In the genomic region with DNA sequence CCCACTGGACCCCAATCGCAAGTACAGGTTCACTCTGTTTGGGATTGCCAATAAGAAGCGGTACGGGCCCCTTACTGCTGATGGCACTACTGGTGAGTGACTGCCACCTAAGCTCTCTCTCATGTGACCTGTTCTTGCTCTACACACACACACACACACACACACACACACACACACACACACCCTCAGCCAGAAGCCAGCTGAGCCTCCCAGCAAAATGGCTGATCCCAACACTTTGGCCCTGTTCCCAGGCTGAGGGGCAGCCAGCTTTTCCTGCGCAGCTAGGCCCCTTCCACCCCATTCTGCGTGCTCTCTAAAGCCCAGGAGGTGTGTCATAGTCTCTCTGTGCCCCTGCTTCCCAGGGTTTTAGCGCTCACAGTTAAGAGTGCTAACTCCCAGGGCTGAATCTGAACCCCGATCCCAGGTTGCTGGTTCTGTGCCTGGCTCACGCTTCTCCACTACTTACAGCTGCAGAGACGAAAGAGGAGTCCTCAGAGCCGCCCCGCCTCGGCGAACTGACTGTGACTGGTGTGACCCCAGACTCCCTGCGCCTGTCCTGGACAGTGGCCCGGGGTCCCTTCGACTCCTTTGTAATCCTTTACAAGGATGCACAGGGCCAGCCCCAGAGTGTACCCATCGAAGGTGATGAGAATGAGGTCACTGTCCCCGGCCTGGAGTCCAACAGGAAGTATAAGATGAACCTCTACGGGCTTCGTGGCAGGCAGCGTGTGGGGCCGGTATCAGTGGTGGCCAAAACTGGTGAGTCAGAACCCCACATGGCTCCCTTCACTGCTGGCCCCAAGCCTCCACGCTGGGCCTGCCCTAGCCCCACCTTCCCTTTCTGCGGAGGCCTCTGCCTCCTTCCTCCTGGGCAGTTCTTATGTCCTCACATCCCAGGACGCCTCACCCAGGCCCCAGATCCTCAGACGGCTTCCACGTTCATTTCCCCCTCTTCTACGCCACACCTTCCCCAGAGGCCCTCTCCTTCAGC, we compare ENCODE assay signal across 9 mouse cellular contexts. TPM values are rescaled to one million over a fixed set of nuclear protein-coding genes. Genes with fewer than 3 reads are reported as not detected.
DNase-seq lines count a peak whose midpoint lies in the region; ATAC-seq and TF ChIP-seq lines count a peak whose summit lies in the region.
"Had no signal": no experiment of that assay in that cellular context is flagged by ENCODE, and none has a peak within 500 bp of the region (broad histone marks: within the 10 kb centered on the region; RNA-seq: fewer than 3 reads in every experiment).

No protein-coding gene starts in this region.

- 0 out of 2 replicates have a peak, but pooled peaks have one; percentile 40 for ATAC-seq in intestine, embryonic 14.5 days (replicated peaks; ENCODE audit: low FRiP score, low TSS enrichment, low read depth)
- no peak for ATAC-seq in intestine, postnatal 0 days
- peak; percentile 64 for ATAC-seq in hindbrain, postnatal 0 days

- no peaks in the 10 kb centered on the region for H3K9me3 ChIP-seq in intestine, embryonic 14.5 days (ENCODE audit: control insufficient read depth, low read length)
- no peaks in the 10 kb centered on the region for H3K9me3 ChIP-seq in intestine, postnatal 0 days (ENCODE audit: control insufficient read depth)
- H3K9me3 ChIP-seq in E14TG2a.4 (ENCODE audit: low read length): no peaks in the 10 kb centered on the region
- H3K9me3 ChIP-seq in hindbrain, postnatal 0 days (ENCODE audit: low read length): no peaks in the 10 kb centered on the region
- H3K9me3 ChIP-seq: liver, embryonic 15.5 days had no signal

- no peak overlapping the region for H3K9ac ChIP-seq in intestine, embryonic 14.5 days (ENCODE audit: low read length)
- no peak overlapping the region for H3K9ac ChIP-seq in intestine, postnatal 0 days (ENCODE audit: low read depth, low read length)
- H3K9ac ChIP-seq in hindbrain, postnatal 0 days (replicated peaks; ENCODE audit: low read length): no peak overlapping the region
- H3K9ac ChIP-seq: liver, embryonic 15.5 days had no signal

- TF ChIP-seq CTCF in intestine, postnatal 0 days (IDR thresholded peaks at IDR 0.05; ENCODE audit: low read depth): no peak
- no peak for TF ChIP-seq CTCF in E14TG2a.4 (conservative IDR thresholded peaks at IDR 0.05; ENCODE audit: low read length)
- TF ChIP-seq CTCF in embryonic fibroblast, embryonic 13.5 days (IDR thresholded peaks at IDR 0.05; ENCODE audit: borderline replicate concordance, insufficient read depth, low read length): no peak
- no peak; the same call in 1 of the 2 replicates for TF ChIP-seq CTCF in hindbrain, postnatal 0 days (IDR thresholded peaks at IDR 0.05; ENCODE audit: low read depth)
- TF ChIP-seq CTCF in small intestine, adult 2 months (IDR thresholded peaks at IDR 0.05; ENCODE audit: extremely low read depth, insufficient read length, insufficient replicate concordance, low read depth, low read length): no peak

- no peak overlapping the region for H3K4me2 ChIP-seq in intestine, embryonic 14.5 days (ENCODE audit: low read length)
- H3K4me2 ChIP-seq in intestine, postnatal 0 days (replicated peaks; ENCODE audit: low read depth): no peak overlapping the region
- no peak overlapping the region for H3K4me2 ChIP-seq in hindbrain, postnatal 0 days (ENCODE audit: low read depth, low read length)
- H3K4me2 ChIP-seq: liver, embryonic 15.5 days had no signal

- peaks cover 30% of the 10 kb centered on the region for H3K4me1 ChIP-seq in intestine, embryonic 14.5 days (replicated peaks; ENCODE audit: control insufficient read depth, insufficient read depth, low read length)
- H3K4me1 ChIP-seq in intestine, postnatal 0 days (replicated peaks; ENCODE audit: control insufficient read depth, insufficient read depth, low read length): peaks cover 3% of the 10 kb centered on the region
- peaks cover 40% of the 10 kb centered on the region for H3K4me1 ChIP-seq in E14TG2a.4 (replicated peaks; ENCODE audit: low read depth, low read length)
- H3K4me1 ChIP-seq in embryonic fibroblast, embryonic 13.5 days (ENCODE audit: control insufficient read depth, insufficient read depth, low read length): peaks cover 19% of the 10 kb centered on the region; the same call in 1 of the 2 replicates
- peaks cover 12% of the 10 kb centered on the region; the same call in 1 of the 2 replicates for H3K4me1 ChIP-seq in hindbrain, postnatal 0 days (ENCODE audit: insufficient read depth, low read length)
- H3K4me1 ChIP-seq in small intestine, adult 2 months (ENCODE audit: control insufficient read depth, insufficient read depth, insufficient read length, low read length): peaks cover 19% of the 10 kb centered on the region
- H3K4me1 ChIP-seq: liver, embryonic 15.5 days had no signal

- TF ChIP-seq POLR2A in embryonic fibroblast, embryonic 13.5 days (IDR thresholded peaks at IDR 0.05; ENCODE audit: low read depth, low read length): no peak
- TF ChIP-seq POLR2A in small intestine, adult 2 months (IDR thresholded peaks at IDR 0.05; ENCODE audit: low read depth, low read length): no peak

- no peaks in the 10 kb centered on the region for H3K27me3 ChIP-seq in intestine, embryonic 14.5 days (replicated peaks; ENCODE audit: control insufficient read depth, insufficient read depth, low read length)
- H3K27me3 ChIP-seq in intestine, postnatal 0 days (replicated peaks; ENCODE audit: control insufficient read depth, insufficient read depth, low read length): no peaks in the 10 kb centered on the region
- peaks cover 61% of the 10 kb centered on the region for H3K27me3 ChIP-seq in E14TG2a.4 (ENCODE audit: insufficient read depth, low read length)
- no peaks in the 10 kb centered on the region for H3K27me3 ChIP-seq in hindbrain, postnatal 0 days (ENCODE audit: insufficient read depth, low read length)
- no peaks in the 10 kb centered on the region; the same call in 1 of the 2 replicates for H3K27me3 ChIP-seq in small intestine, adult 2 months (ENCODE audit: control insufficient read depth, insufficient read depth, low read length)

- no peaks in the 10 kb centered on the region for H3K36me3 ChIP-seq in intestine, embryonic 14.5 days (ENCODE audit: control insufficient read depth, insufficient read depth, low read length)
- no peaks in the 10 kb centered on the region for H3K36me3 ChIP-seq in intestine, postnatal 0 days (ENCODE audit: control insufficient read depth, insufficient read depth)
- no peaks in the 10 kb centered on the region for H3K36me3 ChIP-seq in E14TG2a.4 (ENCODE audit: insufficient read depth, low read length)
- no peaks in the 10 kb centered on the region for H3K36me3 ChIP-seq in hindbrain, postnatal 0 days (ENCODE audit: insufficient read depth, low read length)
- no peaks in the 10 kb centered on the region for H3K36me3 ChIP-seq in small intestine, adult 2 months (ENCODE audit: control insufficient read depth, insufficient read depth, low read length)
- H3K36me3 ChIP-seq: liver, embryonic 15.5 days had no signal

- peak overlapping the region; percentile 12 for H3K27ac ChIP-seq in intestine, embryonic 14.5 days (ENCODE audit: low read depth)
- no peak overlapping the region for H3K27ac ChIP-seq in intestine, postnatal 0 days (ENCODE audit: low read depth, low read length)
- H3K27ac ChIP-seq in embryonic fibroblast, embryonic 13.5 days (ENCODE audit: insufficient read depth, low read length): peak overlapping the region; percentile 17
- no peak overlapping the region for H3K27ac ChIP-seq in hindbrain, postnatal 0 days
- H3K27ac ChIP-seq in small intestine, adult 2 months (ENCODE audit: insufficient read depth, low read depth, low read length): peak overlapping the region; percentile 49
- H3K27ac ChIP-seq: liver, embryonic 15.5 days had no signal

- no peak for DNase-seq in intestine, embryonic 14.5 days (ENCODE audit: low spot score)
- peak; percentile 87 for DNase-seq in hindbrain, postnatal 0 days (ENCODE audit: low spot score)
- DNase-seq in spleen, postnatal 4 days (ENCODE audit: low spot score in 2 of 2): no peak
- no peak for DNase-seq in adrenal gland, adult 8-10 months

- WGBS in intestine, embryonic 14.5 days: 77% methylated on average over 28 of the region's 28 CpGs
- WGBS in intestine, postnatal 0 days: 67% methylated on average over 28 of the region's 28 CpGs
- 72% methylated on average over 28 of the region's 28 CpGs for WGBS in hindbrain, postnatal 0 days
- 58% methylated on average over 28 of the region's 28 CpGs for WGBS in small intestine, adult 2 months

- H3K4me3 ChIP-seq in intestine, embryonic 14.5 days (ENCODE audit: low read depth, low read length): no peak overlapping the region
- H3K4me3 ChIP-seq in intestine, postnatal 0 days (ENCODE audit: low read depth, low read length): no peak overlapping the region
- peak overlapping the region; percentile 43 for H3K4me3 ChIP-seq in E14TG2a.4 (replicated peaks; ENCODE audit: low read length)
- H3K4me3 ChIP-seq in embryonic fibroblast, embryonic 13.5 days (ENCODE audit: insufficient read depth, low read length): no peak overlapping the region
- no peak overlapping the region for H3K4me3 ChIP-seq in hindbrain, postnatal 0 days (ENCODE audit: low read length)
- H3K4me3 ChIP-seq in small intestine, adult 2 months (ENCODE audit: low read depth, low read length): no peak overlapping the region
- H3K4me3 ChIP-seq: liver, embryonic 15.5 days had no signal

RNA-seq across cellular contexts. Expression of gene Tnxb, which starts 15.1 kb away (rescaled TPM):
- polyA plus RNA-seq in intestine, embryonic 14.5 days (2014; fragmentation: Nextera tagmentation; extraction: Ambion mirVana): 2.2 and 2.7 TPM in 2 replicates
- 1.4 and 1.9 TPM in 2 replicates for polyA plus RNA-seq in intestine, postnatal 0 days (2015; fragmentation: Nextera tagmentation; extraction: Ambion mirVana)
- 0.19 and 0.20 TPM in 2 replicates for polyA plus RNA-seq in embryonic fibroblast, embryonic 13.5 days (2011; ENCODE audit: insufficient read length, low read depth, missing spikeins)
- 3.1 and 4.0 TPM in 2 replicates for total RNA-seq in hindbrain, postnatal 0 days (2014; rRNA removed)
- 0.16 and 0.28 TPM in 2 replicates for polyA plus RNA-seq in hindbrain, postnatal 0 days (2015; fragmentation: Nextera tagmentation; extraction: Ambion mirVana)
- 12.1 and 12.5 TPM in 2 replicates for polyA plus RNA-seq in small intestine, adult 2 months (2012; rRNA removed)
- 10 to 100 TPM; 27.6 to 54.1 (median 41.4) TPM for total RNA-seq in adrenal gland, adult 8-10 months (2022)

RNA-seq across cellular contexts. Expression of gene Atf6b, which starts 38.5 kb away (rescaled TPM):
- polyA plus RNA-seq in intestine, embryonic 14.5 days (2014; fragmentation: Nextera tagmentation; extraction: Ambion mirVana): 59.8 and 62.2 TPM in 2 replicates
- 22.9 and 23.1 TPM in 2 replicates for polyA plus RNA-seq in intestine, postnatal 0 days (2015; fragmentation: Nextera tagmentation; extraction: Ambion mirVana)
- 65.2 and 83.8 TPM in 2 replicates for polyA plus RNA-seq in embryonic fibroblast, embryonic 13.5 days (2011; ENCODE audit: insufficient read length, low read depth, missing spikeins)
- 53.6 and 70.6 TPM in 2 replicates for total RNA-seq in hindbrain, postnatal 0 days (2014; rRNA removed)
- polyA plus RNA-seq in hindbrain, postnatal 0 days (2015; fragmentation: Nextera tagmentation; extraction: Ambion mirVana): 74.2 and 78.2 TPM in 2 replicates
- polyA plus RNA-seq in small intestine, adult 2 months (2012; rRNA removed): 26.6 and 48.0 TPM in 2 replicates
- 10 to 100 TPM; 47.1 to 56.6 (median 51.1) TPM for total RNA-seq in adrenal gland, adult 8-10 months (2022)

RNA-seq across cellular contexts. Expression of gene Fkbpl, which starts 40.9 kb away (rescaled TPM):
- polyA plus RNA-seq in intestine, embryonic 14.5 days (2014; fragmentation: Nextera tagmentation; extraction: Ambion mirVana): 10.8 and 13.0 TPM in 2 replicates
- 8.8 and 9.2 TPM in 2 replicates for polyA plus RNA-seq in intestine, postnatal 0 days (2015; fragmentation: Nextera tagmentation; extraction: Ambion mirVana)
- polyA plus RNA-seq in embryonic fibroblast, embryonic 13.5 days (2011; ENCODE audit: insufficient read length, low read depth, missing spikeins): 17.9 and 20.2 TPM in 2 replicates
- 4.9 and 6.1 TPM in 2 replicates for total RNA-seq in hindbrain, postnatal 0 days (2014; rRNA removed)
- polyA plus RNA-seq in hindbrain, postnatal 0 days (2015; fragmentation: Nextera tagmentation; extraction: Ambion mirVana): 10.4 and 11.8 TPM in 2 replicates
- polyA plus RNA-seq in small intestine, adult 2 months (2012; rRNA removed): 2.5 and 9.3 TPM in 2 replicates
- 10 to 100 TPM; 13.0 to 15.5 (median 15.1) TPM for total RNA-seq in adrenal gland, adult 8-10 months (2022)

RNA-seq across cellular contexts. Expression of gene Prrt1, which starts 56.1 kb away (rescaled TPM):
- polyA plus RNA-seq in intestine, embryonic 14.5 days (2014; fragmentation: Nextera tagmentation; extraction: Ambion mirVana): 0.46 and 0.53 TPM in 2 replicates
- polyA plus RNA-seq in intestine, postnatal 0 days (2015; fragmentation: Nextera tagmentation; extraction: Ambion mirVana): 0.27 and 0.47 TPM in 2 replicates
- 0.53 TPM in 1 of 2 replicates, not detected in the other for polyA plus RNA-seq in embryonic fibroblast, embryonic 13.5 days (2011; ENCODE audit: insufficient read length, low read depth, missing spikeins)
- 7.5 and 8.1 TPM in 2 replicates for total RNA-seq in hindbrain, postnatal 0 days (2014; rRNA removed)
- polyA plus RNA-seq in hindbrain, postnatal 0 days (2015; fragmentation: Nextera tagmentation; extraction: Ambion mirVana): 7.3 and 7.9 TPM in 2 replicates
- polyA plus RNA-seq in small intestine, adult 2 months (2012; rRNA removed): 5.5 and 8.0 TPM in 2 replicates
- 10 to 100 TPM in 3 of 4 experiments, 1 to 10 TPM in 1; 7.0 to 36.3 (median 20.6) TPM for total RNA-seq in adrenal gland, adult 8-10 months (2022)
- polyA plus RNA-seq: liver, embryonic 15.5 days had no signal

RNA-seq across cellular contexts. Expression of gene Ppt2, which starts 57.1 kb away (rescaled TPM):
- polyA plus RNA-seq in intestine, embryonic 14.5 days (2014; fragmentation: Nextera tagmentation; extraction: Ambion mirVana): 34.8 and 35.1 TPM in 2 replicates
- 17.2 and 18.0 TPM in 2 replicates for polyA plus RNA-seq in intestine, postnatal 0 days (2015; fragmentation: Nextera tagmentation; extraction: Ambion mirVana)
- polyA plus RNA-seq in embryonic fibroblast, embryonic 13.5 days (2011; ENCODE audit: insufficient read length, low read depth, missing spikeins): 28.2 and 32.3 TPM in 2 replicates
- 33.6 and 42.3 TPM in 2 replicates for total RNA-seq in hindbrain, postnatal 0 days (2014; rRNA removed)
- 17.9 and 20.0 TPM in 2 replicates for polyA plus RNA-seq in hindbrain, postnatal 0 days (2015; fragmentation: Nextera tagmentation; extraction: Ambion mirVana)
- 17.3 and 22.0 TPM in 2 replicates for polyA plus RNA-seq in small intestine, adult 2 months (2012; rRNA removed)
- total RNA-seq in adrenal gland, adult 8-10 months (2022): 10 to 100 TPM; 59.2 to 70.5 (median 64.3) TPM

Comparison
In these comparisons a context has a peak if more than half of its experiments do, and no peak if none do; other contexts are left out.
1. H3K27ac ChIP-seq: peak in intestine, embryonic 14.5 days (single experiment), embryonic fibroblast, embryonic 13.5 days (single experiment) and small intestine, adult 2 months (single experiment); none in intestine, postnatal 0 days (single experiment) and hindbrain, postnatal 0 days (single experiment).